Mouse (Mus musculus) limb, embryonic 14.5 days (tissue): ENCODE results near the gene B3gnt7. TPM values are rescaled to one million over a fixed set of nuclear protein-coding genes. Genes with fewer than 3 reads are reported as not detected.

Experiments
- ATAC-seq: fragments of 200-750 bp; cut with Nextera tagmentation; 2 replicates; pipeline ENCODE4 v1.8.0; 2017; ENCODE audit warnings: low read depth, moderate number of reproducible peaks, moderate TSS enrichment; ENCODE audit not compliant: low FRiP score
- DNase-seq: peaks from one replicate; pipeline ENCODE4 v3.0.0-alpha.2; 2015; ENCODE audit warnings: low spot score
- H3K27ac ChIP-seq: fragments of 300-500 bp; sonication (generic); replicated peaks from 2 replicates; pipeline ENCODE4 v1.5.1; 2014; ENCODE audit warnings: low read depth, mild to moderate bottlenecking, low read length, moderate library complexity, mixed read lengths
- H3K27me3 ChIP-seq: fragments of 300-500 bp; sonication (generic); 2 replicates; pipeline ENCODE4 v1.6.1; 2014; ENCODE audit warnings: low read length, mixed read lengths; ENCODE audit not compliant: control insufficient read depth, insufficient read depth
- H3K36me3 ChIP-seq: fragments of 300-500 bp; sonication (generic); 2 replicates; pipeline ENCODE4 v1.6.1; 2014; ENCODE audit warnings: mild to moderate bottlenecking, low read length, moderate library complexity, mixed read lengths; ENCODE audit not compliant: control insufficient read depth, insufficient read depth
- H3K4me1 ChIP-seq: fragments of 300-500 bp; sonication (generic); 2 replicates; pipeline ENCODE4 v1.6.1; 2014; ENCODE audit warnings: antibody characterized with exemption, low read length, mixed read lengths; ENCODE audit not compliant: control insufficient read depth, insufficient read depth
- H3K4me2 ChIP-seq: fragments of 300-500 bp; sonication (generic); replicated peaks from 2 replicates; pipeline ENCODE4 v1.6.1; 2014; ENCODE audit warnings: low read depth, mild to moderate bottlenecking, low read length, moderate library complexity; ENCODE audit not compliant: severe bottlenecking
- H3K4me3 ChIP-seq: fragments of 300-500 bp; sonication (generic); replicated peaks from 2 replicates; pipeline ENCODE4 v1.5.1; 2014; ENCODE audit warnings: low read length
- H3K9ac ChIP-seq: fragments of 300-500 bp; sonication (generic); 2 replicates; pipeline ENCODE4 v1.6.1; 2014; ENCODE audit warnings: mild to moderate bottlenecking, low read depth, low read length, moderate library complexity; ENCODE audit not compliant: severe bottlenecking
- H3K9me3 ChIP-seq: fragments of 300-500 bp; sonication (generic); 2 replicates; pipeline ENCODE4 v1.6.1; 2016; ENCODE audit warnings: low read length; ENCODE audit not compliant: control insufficient read depth
- POLR2A ChIP-seq: fragments of 200-500 bp; IDR thresholded peaks from 2 replicates; pipeline ENCODE4 v1.8.0; 2012; ENCODE audit warnings: inconsistent platforms, mild to moderate bottlenecking, moderate library complexity, borderline replicate concordance; ENCODE audit not compliant: insufficient read depth, insufficient read length; ENCODE audit errors: extremely low read depth
- WGBS: fragments of 180-500 bp; shearing (Covaris S2); extraction: QIAGEN DNeasy Blood & Tissue Kit; methylation state at CpG from one replicate; pipeline ENCODE4 v1.1.7; 2014; 5-methylcytosine and 5-hydroxymethylcytosine counted together
- polyA plus RNA-seq, 2 experiments: library from polyadenylated mRNA; depleted of rRNA in 1 of 2; stranded (reverse) in 1 of 2; unstranded in 1 of 2; fragments of >200 nt; fragmentation: Nextera tagmentation in 1 of 2; extraction: Ambion mirVana in 1 of 2; gene quantifications; 2 replicates each; pipeline versions ENCODE4 v1.2.1 to v1.2.3; 2012 to 2014

Gene B3gnt7
- polyA plus RNA-seq, 2 experiments: 7.7 to 9.7 TPM

GRCm38 (mm10) chr1:86301221-86302091, 1.2 kb upstream of the B3gnt7 start:
- no peak overlapping the region for H3K4me3 ChIP-seq
- TF ChIP-seq POLR2A: no peak
- peaks cover 6% of the 10 kb centered on the region; the same call in 1 of the 2 replicates for H3K27me3 ChIP-seq
- H3K9me3 ChIP-seq: no peaks in the 10 kb centered on the region
- H3K4me2 ChIP-seq: no peak overlapping the region
- H3K36me3 ChIP-seq: 0 out of 2 replicates have a peak, but pooled peaks cover 4% of the 10 kb centered on the region
- H3K27ac ChIP-seq: no peak overlapping the region
- DNase-seq (no peak), ATAC-seq (no peak)
- no peak overlapping the region for H3K9ac ChIP-seq
- peaks cover 6% of the 10 kb centered on the region; the same call in 1 of the 2 replicates for H3K4me1 ChIP-seq
- 49% methylated on average over 6 of the region's 6 CpGs for WGBS

DNA sequence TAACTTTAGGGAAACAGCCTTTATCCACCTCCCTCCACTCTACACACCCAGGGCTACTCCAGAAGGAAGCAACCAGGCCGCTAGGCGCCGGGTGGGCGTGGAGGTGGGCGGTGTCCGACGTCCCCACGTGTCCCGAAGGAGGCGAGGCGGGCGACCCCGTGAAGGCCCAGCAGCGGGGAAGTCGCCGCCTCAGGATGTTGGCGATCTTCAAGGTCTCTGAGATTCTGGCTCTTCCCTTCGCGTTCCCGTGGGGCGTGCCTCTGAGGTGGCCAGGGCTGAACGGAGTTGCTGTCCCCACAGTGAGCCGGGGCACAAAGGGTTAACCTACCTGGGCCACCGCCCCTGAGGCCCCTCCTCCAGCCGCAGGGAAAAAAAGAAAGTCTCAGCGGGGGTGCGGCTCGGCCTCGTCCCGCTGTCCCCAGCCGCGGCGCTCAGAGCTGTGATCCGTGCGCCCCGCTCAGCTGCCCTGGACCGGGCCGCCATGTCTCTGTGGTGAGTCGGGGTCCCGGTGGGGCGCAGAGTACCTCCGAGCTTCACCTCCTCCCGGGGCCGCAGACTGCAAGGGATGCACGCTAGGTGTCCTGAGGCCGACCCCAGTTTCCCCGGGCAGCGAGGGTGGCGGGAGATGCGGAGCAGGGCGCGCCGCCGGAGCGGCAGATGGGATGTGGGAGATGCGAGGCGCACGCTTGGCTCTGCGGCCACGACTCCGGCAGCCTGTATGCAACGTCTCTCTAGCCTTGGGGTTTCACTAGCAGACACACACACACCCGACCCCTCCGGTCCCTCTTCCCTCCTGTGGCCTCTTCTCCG, 636 bp downstream of the B3gnt7 start:
- peak overlapping the region; percentile 67 for H3K9ac ChIP-seq
- TF ChIP-seq POLR2A: no peak
- peaks cover 6% of the 10 kb centered on the region; the same call in 1 of the 2 replicates for H3K4me1 ChIP-seq
- peaks cover 6% of the 10 kb centered on the region; the same call in 1 of the 2 replicates for H3K27me3 ChIP-seq
- DNase-seq: peak; percentile 66
- H3K9me3 ChIP-seq: no peaks in the 10 kb centered on the region
- peak; percentile 86 for ATAC-seq
- 0 out of 2 replicates have a peak, but pooled peaks cover 7% of the 10 kb centered on the region for H3K36me3 ChIP-seq
- H3K4me2 ChIP-seq: peak overlapping the region; percentile 97
- 1% methylated on average over 45 of the region's 65 CpGs for WGBS
- peak overlapping the region; percentile 70 for H3K4me3 ChIP-seq
- H3K27ac ChIP-seq: no peak overlapping the region

DNA sequence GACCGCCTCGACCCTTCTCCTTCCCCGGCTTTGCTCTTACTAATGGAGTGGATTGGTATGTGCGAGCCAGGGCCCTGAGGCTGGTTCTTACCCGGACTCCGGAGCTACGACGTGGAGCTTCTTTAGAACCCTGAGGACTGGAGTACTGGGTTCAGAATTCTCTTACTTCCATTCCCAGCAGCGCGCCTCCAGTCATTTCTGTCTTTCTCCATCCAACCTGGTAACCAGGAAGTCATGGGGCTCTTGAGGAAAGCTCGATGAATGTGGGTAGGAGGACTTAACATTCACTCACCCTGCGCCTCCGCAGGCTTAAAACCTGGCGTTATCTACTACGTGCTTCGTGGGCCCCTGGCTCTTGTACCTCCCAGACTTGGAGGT, 1.2 kb downstream of the B3gnt7 start:
- Histone ChIP-seq H3K27me3 (peaks cover 6% of the 10 kb centered on the region; the same call in 1 of the 2 replicates), H3K9me3 (no peaks in the 10 kb centered on the region), H3K4me2 (peak overlapping the region; percentile 97), H3K4me1 (peaks cover 6% of the 10 kb centered on the region; the same call in 1 of the 2 replicates), H3K36me3 (0 out of 2 replicates have a peak, but pooled peaks cover 7% of the 10 kb centered on the region), H3K27ac (no peak overlapping the region), H3K9ac (peak overlapping the region; percentile 67), H3K4me3 (peak overlapping the region; percentile 70)
- 5% methylated on average over 15 of the region's 16 CpGs for WGBS
- no peak for DNase-seq
- ATAC-seq: no peak
- no peak for TF ChIP-seq POLR2A

DNA sequence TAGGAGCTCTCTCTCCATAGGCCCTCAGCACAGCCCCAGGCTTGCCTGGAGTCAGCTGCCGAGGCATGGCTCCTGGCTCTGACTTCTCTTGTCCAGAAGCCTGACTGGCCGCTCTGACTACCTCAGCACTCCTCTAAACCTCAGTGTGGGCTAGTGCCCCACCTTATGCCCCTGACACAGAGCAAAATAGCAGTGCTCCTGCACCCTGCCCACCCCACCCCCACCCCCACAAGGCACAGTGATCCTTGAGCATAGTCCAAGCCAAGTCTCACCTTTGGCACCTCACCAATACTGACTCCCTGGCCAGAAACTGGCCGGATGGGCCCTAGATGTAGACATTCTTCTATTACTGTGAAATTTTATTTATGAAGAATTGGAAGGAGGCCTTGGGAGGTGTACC, 4.1 kb downstream of the B3gnt7 start:
- ATAC-seq: no peak
- 84% methylated on average over 3 of the region's 3 CpGs for WGBS
- Histone ChIP-seq H3K27ac (no peak overlapping the region), H3K9me3 (no peaks in the 10 kb centered on the region), H3K27me3 (peaks cover 6% of the 10 kb centered on the region; the same call in 1 of the 2 replicates), H3K4me1 (peaks cover 6% of the 10 kb centered on the region; the same call in 1 of the 2 replicates), H3K36me3 (0 out of 2 replicates have a peak, but pooled peaks cover 7% of the 10 kb centered on the region), H3K4me2 (no peak overlapping the region), H3K4me3 (no peak overlapping the region), H3K9ac (no peak overlapping the region)
- no peak for TF ChIP-seq POLR2A
- no peak for DNase-seq
